Mouse (Mus musculus): ENCODE results near the gene Cdc42ep2. TPM values are rescaled to one million over a fixed set of nuclear protein-coding genes. Genes with fewer than 3 reads are reported as not detected.

Gene Cdc42ep2
- total RNA-seq, 2 experiments from 2014 or later: 14.2 to 14.7 TPM

GRCm38 (mm10) chr19:5940656-5941055 lies 16.0 kb upstream of the Cdc42ep2 start:
- no peak for DNase-seq

DNA sequence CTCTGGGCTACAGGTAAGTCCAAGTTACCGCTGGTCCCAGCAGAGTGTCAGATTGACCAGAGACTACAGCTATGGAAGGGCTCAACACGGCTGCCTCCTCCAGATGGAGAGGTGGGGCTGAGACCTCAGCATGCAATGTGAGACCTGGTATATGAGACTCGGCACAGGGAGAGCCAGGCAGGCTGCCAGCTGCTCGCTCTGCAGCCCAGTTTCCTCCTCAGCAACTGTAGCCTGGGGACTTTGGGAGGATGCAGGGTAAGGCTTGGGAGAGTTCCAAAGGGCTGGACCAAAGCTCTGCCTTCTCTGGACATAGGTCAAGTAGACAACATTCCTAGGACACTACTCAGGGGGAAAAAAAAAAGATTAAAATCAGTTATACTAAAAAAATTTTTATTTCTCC lies 15.6 kb upstream of the Cdc42ep2 start:
- DNase-seq: peak; percentile 85

DNA sequence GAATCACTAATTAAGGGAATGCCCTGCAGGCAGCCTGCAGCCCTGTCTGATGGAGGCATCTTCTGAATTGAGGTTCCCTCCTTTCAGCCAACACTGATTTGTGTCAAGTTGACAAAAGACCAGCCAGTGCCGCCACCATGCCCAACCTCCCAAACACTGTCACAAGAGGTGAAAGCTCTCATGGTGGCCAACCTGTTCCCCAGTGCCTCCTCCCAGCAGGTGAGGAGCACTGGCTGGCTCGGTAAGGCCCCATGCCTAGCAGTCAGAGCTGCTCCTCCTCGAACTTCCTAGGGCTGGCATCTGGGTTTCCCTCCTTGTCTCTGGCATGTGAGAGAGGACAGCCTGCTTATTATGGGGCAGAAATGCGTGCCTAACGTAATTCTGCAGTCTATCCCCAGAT lies 15.1 kb upstream of the Cdc42ep2 start:
- DNase-seq: no peak

DNA sequence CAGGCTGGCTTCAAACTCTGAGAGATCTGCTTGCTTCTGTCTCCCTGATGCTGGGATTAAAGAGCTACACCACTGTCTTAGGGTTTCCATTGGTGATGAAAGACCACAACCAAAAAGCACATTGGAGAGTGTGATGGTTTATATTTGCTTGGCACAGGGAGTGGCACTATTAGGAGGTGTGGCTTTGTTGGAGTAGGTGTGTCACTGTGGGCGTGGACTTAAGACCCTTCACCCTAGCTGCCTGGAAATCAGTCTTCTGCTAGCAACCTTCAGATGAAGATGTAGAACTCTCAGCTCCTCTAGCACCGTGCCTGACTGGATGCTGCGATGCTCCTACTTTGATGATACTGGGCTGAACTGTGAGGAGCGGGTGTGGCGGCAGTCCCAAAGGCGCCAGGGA lies 13.9 kb upstream of the Cdc42ep2 start:
- no peak for DNase-seq

DNA sequence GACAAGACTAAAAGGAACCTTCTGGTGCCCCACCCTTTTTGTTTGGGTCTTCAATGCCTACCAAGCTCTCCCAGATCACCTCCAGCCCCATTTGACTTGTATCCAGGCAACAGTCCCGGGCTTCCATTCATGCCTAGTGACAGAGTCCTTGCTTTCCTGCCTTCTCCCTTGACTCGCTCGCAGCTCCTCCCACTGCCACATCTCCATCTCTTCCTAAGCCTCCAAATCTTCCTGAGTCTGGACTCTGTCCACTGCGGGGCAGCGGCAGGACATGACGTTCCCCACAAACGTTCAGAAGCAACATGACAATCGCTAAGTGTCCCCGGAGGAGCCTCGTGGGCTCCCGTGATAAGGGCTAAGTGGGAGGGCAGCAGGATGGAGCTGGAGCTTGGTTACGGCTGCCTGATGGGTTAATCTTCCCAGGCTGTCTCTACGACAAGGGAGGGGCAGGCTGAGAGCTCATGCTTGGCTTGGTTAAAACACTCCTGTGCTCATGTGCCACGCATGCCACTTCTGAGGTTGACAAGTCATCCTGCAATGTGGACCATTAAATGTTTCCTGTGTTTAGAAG lies 13.3 kb upstream of the Cdc42ep2 start:
- peak; percentile 39 for DNase-seq

DNA sequence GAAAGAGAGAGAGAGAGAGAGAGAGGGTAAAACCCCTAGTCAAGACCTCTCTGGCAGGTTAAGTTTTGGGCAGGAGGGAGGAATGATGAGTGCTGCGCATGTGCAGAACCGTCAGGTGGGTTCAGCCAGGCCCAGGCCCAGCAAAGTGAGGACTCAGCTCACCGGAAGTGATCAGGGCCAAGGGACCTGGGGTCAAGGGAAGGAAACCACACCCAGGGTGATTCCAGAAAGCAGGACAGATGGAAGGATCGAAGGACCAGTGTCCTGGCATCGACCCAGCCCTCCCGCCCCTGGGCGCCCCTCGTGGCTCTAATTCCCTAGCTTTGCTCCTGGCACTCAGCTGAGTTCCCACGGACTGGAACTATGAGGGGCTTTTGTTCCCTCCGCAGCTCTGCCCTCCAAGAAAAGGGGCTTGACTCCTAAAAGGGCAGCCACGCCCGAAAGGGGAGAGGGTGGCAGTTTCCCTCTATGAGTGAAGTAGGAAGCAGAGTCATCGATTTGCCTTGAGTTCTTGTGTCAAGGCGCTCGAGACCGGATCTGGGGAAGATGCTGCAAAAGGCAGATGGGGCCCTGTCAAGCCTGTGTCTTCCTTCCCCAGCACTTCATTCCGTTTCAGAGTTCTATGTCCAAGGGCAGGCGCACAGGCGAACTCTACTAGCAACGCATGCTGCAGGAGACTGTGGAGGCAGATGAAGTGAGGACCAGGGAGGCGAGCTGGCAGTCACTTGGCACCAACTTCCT lies 12.6 kb upstream of the Cdc42ep2 start:
- no peak for DNase-seq

DNA sequence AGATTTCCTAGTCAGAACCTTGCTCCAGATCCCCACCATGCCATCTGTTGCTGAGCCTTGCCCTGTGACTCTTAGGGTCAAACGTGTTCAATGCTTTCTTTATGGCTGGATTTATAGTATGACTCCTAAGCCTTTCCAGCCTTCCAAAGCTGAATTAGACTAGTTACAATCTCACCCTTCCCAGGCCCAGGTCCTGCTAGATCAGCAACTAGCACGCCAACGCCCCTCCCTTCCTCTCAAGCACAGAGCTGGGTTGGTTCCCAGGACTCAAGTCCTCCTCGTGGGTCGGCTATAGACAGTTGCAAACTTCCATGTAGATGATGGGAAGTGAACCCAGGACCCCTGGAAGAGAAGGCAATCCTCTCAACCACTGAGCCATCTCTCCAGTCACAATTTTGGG lies 11.1 kb upstream of the Cdc42ep2 start:
- peak; percentile 52 for DNase-seq

DNA sequence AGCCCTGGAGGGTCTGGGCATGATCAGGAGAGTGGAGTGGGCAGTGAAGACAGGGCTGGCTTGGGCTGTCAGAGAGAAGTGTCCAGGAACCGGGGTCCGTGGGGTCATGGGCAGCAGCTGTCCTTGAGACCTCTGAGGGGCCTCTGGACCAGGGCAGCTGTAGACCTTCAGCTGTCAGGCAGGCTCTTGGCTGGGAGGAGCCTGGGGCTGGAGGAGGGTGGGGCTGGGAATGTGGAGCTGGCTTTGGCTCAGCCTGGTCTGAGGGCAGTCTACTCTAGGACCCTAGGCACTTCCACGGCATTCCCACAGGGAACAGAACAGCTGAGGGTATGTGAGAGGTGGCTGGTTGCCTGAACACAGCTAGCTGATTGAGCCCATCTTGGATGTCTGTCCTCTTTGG lies 10.7 kb upstream of the Cdc42ep2 start:
- peak; percentile 81 for DNase-seq

GRCm38 (mm10) chr19:5929634-5930596 lies 5.3 kb upstream of the Cdc42ep2 start:
- DNase-seq: peak; percentile 84

DNA sequence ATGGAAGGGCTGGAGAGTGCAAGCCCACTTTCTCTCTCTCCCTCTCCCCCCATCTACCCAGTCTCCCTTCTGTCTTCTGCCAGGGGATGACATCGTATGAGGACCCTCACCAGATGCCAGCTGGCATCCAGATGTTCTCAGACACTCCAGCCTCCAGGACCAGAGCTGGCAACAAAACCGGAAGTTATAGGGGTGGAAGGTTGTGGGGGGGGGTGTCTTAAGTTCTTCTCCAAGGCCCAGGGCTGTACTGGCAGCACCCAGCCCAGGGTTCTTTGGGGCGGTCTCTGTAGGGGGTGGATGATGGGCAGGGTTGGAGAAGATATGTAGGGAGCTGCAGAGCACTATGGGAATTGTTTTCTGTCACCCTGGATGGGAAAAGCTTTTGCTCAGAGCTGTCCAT lies 3.9 kb upstream of the Cdc42ep2 start:
- DNase-seq: no peak

DNA sequence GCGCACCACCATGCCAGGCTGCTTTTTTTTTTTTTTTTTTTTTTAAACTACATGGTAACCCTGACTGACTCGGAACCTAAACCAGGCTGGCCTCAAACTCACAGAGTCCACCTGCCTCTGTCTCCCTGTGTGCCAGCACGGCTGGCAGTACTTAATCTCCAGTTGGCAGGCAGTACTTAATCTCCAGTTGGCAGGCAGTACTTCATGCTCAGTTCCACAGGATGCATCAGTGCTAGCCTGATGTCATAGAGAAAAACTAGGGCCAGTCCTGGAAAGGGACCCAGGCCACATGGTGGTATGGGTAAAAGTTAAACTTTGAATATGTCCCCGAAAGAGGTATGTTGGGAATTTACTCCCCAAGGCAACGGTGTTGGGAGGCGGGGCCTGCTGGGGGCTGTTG lies 3.5 kb upstream of the Cdc42ep2 start:
- DNase-seq: no peak

GRCm38 (mm10) chr19:5927532-5927931 lies 2.9 kb upstream of the Cdc42ep2 start:
- no peak for DNase-seq

DNA sequence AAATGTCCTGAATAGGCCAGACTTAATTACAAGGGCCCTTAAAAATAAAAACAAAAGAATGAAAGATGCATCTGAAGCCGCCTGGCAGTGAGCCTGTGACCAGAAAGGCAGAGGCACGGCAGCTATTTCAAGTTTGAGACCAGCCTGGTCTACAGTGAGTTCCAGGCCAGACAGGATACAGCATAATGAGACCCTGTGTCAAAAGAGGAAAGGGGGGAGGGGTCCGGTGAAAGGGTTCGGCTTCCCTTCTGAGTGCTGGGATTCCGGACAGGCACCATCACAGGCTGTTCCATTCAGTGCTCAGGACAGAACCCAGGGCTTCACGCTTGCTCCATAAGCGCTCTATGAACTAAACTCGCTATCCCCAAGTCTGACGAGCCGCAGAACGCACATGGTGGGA lies 2.4 kb upstream of the Cdc42ep2 start:
- DNase-seq: no peak

DNA sequence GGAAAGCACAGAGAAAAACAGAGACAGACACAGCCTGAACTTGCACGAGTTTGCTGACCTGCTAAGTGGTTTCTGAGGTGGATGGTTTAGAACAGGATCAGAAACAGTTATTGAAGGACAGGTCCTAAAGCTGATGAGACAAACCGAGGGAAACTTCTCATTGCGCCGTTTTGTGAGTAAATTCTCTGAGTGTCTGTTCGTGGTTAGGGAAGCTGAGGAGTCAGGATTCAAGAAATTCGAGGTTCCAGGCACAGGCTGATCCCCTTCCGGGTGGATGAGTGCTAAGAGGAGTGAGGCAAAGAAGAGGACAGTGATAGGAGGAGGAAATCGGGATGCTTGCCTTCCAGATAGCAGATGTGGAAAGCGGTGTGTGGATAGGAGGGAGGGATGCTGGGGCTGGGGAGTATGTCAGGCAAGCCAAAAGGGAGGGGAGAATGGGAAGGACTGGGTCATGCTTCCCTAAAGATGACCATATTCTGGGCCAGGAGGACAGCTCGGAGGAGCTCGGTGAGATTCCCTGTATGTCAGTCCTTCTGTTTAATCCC lies 767 bp upstream of the Cdc42ep2 start:
- DNase-seq: no peak

- peak; percentile 97 for DNase-seq
Observed at GRCm38 (mm10) chr19:5923990-5924712, 465 bp downstream of the Cdc42ep2 start.

GRCm38 (mm10) chr19:5922963-5923362 lies 1.7 kb downstream of the Cdc42ep2 start:
- no peak for DNase-seq

DNA sequence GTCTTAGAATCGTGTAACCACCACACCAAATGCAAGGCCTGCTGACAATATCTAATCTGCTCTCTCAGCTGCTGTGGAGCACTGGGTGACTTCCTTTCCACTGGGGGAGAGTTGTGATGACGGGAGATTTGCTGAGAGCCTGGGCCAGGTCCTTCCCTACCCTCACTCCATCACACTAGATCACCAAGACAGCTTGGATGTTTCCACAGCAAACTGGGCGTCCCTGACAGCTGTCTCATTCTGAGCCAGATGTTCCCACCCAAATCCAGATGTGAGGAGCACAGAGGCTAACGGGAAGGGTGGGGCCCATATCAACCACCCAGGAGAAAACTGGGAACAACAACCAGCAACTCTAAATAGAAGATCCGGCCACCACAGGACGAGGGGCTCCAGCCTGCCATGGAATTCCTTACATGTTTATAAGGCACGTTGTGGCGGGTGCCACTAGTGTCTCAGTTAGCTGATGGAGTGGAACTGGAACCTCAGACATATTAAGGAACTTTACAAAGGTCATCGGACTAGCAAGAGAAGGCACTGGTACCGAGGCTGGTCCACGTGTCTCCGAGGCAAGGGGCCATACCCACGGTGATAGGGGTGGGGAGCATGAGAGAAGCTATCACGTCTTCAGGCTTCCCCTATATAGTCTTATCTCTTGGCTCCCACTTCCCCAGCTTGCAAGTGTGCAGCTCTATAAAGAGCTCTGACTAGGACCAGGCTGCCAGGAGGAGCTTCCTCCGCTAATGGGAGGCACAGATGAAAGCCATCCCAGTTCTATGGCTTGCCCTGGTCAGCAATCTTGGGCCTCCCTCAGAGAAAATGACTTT lies 2.3 kb downstream of the Cdc42ep2 start:
- peak; percentile 49 for DNase-seq

- DNase-seq: no peak
Observed at GRCm38 (mm10) chr19:5921715-5922114, 2.9 kb downstream of the Cdc42ep2 start.

DNA sequence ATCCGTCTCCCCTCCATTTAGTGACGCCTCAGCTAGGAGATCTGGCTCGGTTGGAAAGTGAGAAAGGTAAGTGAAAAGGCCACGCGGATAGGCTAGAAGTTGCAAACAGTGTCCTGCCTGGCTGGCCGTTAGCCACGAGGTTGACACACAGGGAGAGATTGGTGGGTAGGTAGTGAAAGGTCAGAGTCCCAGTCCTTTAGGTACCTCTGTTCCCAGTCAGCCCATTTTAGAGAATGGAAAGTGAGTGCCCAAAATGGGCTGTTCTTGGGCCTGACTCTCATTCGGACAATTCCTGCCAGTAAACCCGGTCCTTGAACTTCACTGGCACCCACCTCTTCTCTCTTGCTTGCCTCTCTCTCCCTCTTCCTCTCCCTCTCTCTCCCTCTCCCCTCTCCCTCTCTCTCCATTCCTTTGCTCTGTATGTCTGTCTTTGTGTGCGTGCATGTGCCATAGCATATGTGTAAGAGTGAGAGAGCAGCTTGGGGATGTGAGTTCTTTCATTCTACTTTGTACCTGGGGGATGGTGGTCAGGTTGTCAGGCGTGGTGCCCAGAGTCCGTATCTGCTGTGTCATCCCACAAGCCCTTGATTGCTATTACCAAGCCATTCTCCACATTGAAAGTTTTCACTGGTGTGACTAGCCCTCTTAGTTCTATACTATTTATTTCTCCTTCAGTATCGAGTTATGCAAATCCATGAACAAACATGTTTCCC lies 11.5 kb downstream of the Cdc42ep2 start, which contains the start of gene Dpf2:
Gene Dpf2 (minus strand): TSS at position 4 of the 713 bp plus-strand sequence.
- DNase-seq: no peak
